Mouse (Mus musculus) kidney, adult 2 months (tissue): ENCODE measurements around the gene Fam107a.

Source experiments
- CTCF ChIP-seq: fragments of 200-500 bp; conservative IDR thresholded peaks from 2 replicates; pipeline ENCODE4 v1.5.1; 2011; ENCODE audit warnings: low read depth, mild to moderate bottlenecking, control low read depth, low read length, moderate library complexity, mixed read lengths; ENCODE audit not compliant: insufficient read depth, insufficient read length
- POLR2A ChIP-seq: fragments of 200-500 bp; IDR thresholded peaks from one replicate; pipeline ENCODE4 v1.6.1; 2011; ENCODE audit warnings: low read depth, low read length, control low read depth

DNA sequence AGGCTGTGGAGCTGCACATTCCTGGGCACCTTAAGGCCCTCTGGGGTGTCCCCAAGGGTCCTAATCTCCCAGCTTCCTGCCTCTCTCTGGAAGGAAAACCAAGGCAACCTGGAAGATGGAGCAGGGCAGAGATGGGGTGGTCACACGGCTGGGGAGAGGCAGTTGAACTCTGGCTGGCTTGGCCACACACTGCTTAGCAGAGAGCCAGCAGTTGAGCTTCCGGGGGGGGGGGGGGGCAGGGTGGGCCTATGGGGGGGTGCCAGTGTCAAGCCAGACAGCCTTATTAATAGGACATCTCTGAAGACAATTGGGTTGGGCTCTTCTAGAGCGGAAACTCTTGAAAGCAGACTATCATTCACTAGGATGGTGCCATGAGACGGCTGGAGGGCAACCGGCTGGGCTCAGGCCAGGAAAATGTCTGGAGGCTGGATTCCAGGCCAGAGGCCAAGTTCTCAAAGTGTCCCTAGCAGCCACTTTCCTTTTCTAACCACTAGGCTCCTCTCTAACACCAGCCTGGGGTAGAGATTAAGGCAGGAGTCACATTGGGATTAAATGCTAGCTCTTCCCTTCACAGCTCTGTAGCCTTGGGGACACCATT lies 24.8 kb upstream of the Fam107a start:
- TF ChIP-seq POLR2A (no peak), CTCF (no peak)
